Mouse (Mus musculus) ES-E14 (cell line): ENCODE data around the gene Sema4a.

Experiments
- CHD2 ChIP-seq: IDR thresholded peaks from 2 replicates; pipeline ENCODE4 v1.6.1; 2014; ENCODE audit warnings: mild to moderate bottlenecking, low read depth, low read length, inconsistent platforms
- HCFC1 ChIP-seq: IDR thresholded peaks from 2 replicates; pipeline ENCODE4 v1.6.1; 2012; ENCODE audit warnings: low read length, inconsistent platforms, borderline replicate concordance; ENCODE audit not compliant: insufficient read depth
- MAFK ChIP-seq: IDR thresholded peaks from 2 replicates; pipeline ENCODE4 v1.6.1; 2014; ENCODE audit warnings: mild to moderate bottlenecking, low read depth, low read length, inconsistent platforms; ENCODE audit not compliant: insufficient read depth
- ZC3H11A ChIP-seq: IDR thresholded peaks from 2 replicates; pipeline ENCODE4 v1.6.1; 2012; ENCODE audit warnings: low read depth, mild to moderate bottlenecking, inconsistent platforms, low read length, borderline replicate concordance
- ZNF384 ChIP-seq: IDR thresholded peaks from 2 replicates; pipeline ENCODE4 v1.6.1; 2012; ENCODE audit warnings: low read depth, low read length, inconsistent platforms

GRCm38 (mm10) chr3:88480679-88481078, 19.7 kb upstream of the Sema4a start:
- no peak for TF ChIP-seq HCFC1
- TF ChIP-seq CHD2: no peak
- no peak for TF ChIP-seq ZC3H11A
- no peak for TF ChIP-seq ZNF384
- no peak for TF ChIP-seq MAFK
